Mouse (Mus musculus): ENCODE results near the gene Taf3. TPM values are rescaled to one million over a fixed set of nuclear protein-coding genes. Genes with fewer than 3 reads are reported as not detected.

Taf3 gene
- 17.7 and 17.9 TPM in 2 replicates for polyA plus RNA-seq (2015; fragmentation: Nextera tagmentation; extraction: Ambion mirVana)

DNA sequence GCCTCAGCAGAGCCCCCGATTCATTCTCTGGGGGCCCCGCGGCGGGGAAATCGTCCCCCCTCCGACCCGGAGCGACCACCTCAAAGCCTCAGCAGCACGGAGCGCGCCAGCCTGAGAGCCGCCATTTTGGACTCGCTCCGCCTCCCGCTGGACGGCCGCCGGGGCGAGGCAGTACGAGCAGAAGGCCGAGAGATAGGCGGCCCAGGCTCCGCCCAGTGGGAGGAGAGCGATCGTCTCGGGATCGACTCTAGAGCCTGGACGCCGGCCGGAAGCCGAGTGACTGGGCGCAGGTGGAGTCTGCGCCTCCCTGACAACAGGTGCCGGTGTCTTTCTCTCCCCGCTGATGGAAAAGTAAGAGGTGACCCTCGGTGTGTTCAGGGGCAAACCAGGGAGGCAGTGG lies at the start of gene Taf3:
Taf3 (minus strand) TSS at position 136 of the 400 bp plus-strand sequence.
- peak within 1 kb of the TSS; percentile 94 for H3K4me2 ChIP-seq
- H3K36me3 ChIP-seq (ENCODE audit: poor library complexity, severe bottlenecking): peaks cover 5% of the 10 kb centered on the region; the same call in 1 of the 2 replicates
- H3K4me3 ChIP-seq: peak within 1 kb of the TSS; percentile 97
- H3K9ac ChIP-seq: peak within 1 kb of the TSS; percentile 88
- H3K27ac ChIP-seq: peak within 1 kb of the TSS; percentile 48; the same call in 1 of the 2 replicates
- H3K9me3 ChIP-seq (replicated peaks): no peaks in the 10 kb centered on the region
- H3K4me1 ChIP-seq: peaks cover 22% of the 10 kb centered on the region
- peak; percentile 97 for ATAC-seq
- under 1% methylated on average over 36 of the region's 36 CpGs for WGBS
- H3K27me3 ChIP-seq: no peaks in the 10 kb centered on the region

DNA sequence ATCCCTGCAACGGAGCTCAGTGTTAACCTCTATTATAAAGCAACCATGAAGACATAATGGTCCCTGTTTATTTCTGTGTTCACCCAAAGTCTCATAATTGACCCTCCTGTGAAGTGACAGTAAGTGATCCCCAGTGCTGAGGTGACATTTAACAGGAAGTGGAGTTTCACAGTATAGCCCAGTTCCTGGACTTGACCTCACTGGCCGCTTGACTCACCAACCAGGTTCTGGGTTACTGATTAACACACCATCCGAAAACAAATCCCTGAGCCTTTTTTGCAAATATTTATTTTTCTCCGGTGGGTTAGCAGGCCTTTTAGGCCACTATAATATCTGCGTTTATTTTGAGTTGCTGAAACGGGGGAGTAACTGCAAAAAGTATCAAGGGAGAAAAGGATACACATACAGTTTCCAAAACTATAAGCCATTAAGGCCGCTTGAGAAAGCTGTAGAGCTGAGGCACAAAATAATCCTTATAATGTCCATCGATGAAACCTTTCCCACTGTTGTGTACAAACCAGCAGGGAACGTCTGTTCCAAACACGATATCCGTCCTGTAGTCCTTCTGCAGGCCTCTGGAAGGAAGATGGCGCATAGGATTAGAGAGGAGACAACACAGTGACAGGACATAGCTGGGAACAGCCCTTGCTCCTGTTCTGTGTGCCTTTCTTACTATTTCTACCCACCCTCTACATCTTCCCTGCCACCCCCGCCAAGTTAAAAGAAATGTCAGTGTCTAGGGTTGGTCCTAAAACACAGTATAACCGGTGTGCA lies 46.1 kb upstream of the Taf3 start:
- Histone ChIP-seq H3K27me3 (no peaks in the 10 kb centered on the region), H3K4me1 (no peaks in the 10 kb centered on the region), H3K36me3 (ENCODE audit: poor library complexity, severe bottlenecking) (peaks cover 42% of the 10 kb centered on the region), H3K27ac (no peak overlapping the region), H3K9ac (no peak overlapping the region), H3K4me2 (no peak overlapping the region), H3K4me3 (no peak overlapping the region), H3K9me3 (replicated peaks) (no peaks in the 10 kb centered on the region)
- ATAC-seq: no peak
- 90% methylated on average over 14 of the region's 14 CpGs for WGBS

DNA sequence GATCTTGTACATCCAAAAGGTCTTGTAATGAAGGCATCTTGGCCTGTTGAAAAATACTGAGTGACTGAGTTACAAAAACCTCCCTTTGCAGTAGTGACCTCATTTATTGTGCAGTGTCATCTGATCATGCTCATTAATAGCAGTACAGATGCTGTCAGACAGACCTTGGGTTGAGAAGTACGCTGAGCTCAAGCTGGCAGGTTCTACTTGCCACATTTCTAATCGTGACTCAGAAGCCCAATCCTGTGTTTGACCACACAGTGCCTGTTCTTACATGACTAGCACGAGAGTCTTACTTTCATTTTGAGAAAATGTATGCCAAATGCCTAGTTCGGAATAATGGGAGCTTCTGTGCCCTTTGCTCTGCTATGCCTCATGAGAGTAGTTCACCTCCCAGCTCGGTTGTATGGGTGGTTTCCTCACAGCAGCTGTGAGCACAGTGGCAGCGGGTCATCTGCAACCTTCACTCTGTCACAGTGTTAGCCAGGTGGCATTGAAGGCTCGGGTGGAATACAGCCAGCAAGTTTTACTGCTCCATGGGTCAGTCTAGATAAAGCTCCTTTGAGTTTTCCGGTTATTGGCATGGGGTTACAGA lies 39.0 kb upstream of the Taf3 start:
- WGBS: 87% methylated on average over 8 of the region's 8 CpGs
- Histone ChIP-seq H3K4me2 (no peak overlapping the region), H3K27me3 (no peaks in the 10 kb centered on the region), H3K4me3 (no peak overlapping the region), H3K9me3 (replicated peaks) (no peaks in the 10 kb centered on the region), H3K9ac (no peak overlapping the region), H3K36me3 (ENCODE audit: poor library complexity, severe bottlenecking) (peaks cover 69% of the 10 kb centered on the region), H3K4me1 (0 out of 2 replicates have a peak, but pooled peaks cover 6% of the 10 kb centered on the region), H3K27ac (no peak overlapping the region)
- no peak for ATAC-seq

DNA sequence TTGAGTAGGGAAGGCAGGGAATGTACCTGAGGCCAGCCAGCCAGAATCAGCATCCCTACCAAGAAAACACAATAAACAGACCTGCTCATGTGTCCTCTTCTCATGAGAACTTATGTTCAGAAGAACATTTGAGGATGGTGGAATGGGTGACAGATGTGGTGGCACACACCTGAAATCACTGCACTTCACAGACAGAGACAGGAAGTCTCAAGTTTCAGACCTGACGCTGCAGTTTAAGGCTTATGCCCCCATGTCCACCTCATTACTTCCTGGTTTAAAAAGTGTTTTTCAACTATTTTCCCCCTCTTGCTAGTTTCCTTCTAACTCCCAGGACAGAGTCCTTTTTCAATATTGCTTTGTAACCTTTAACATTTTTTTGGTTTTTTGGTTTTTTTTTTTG lies 34.3 kb upstream of the Taf3 start:
- 100% methylated on average over 1 of the region's 1 CpGs for WGBS
- no peak overlapping the region for H3K27ac ChIP-seq
- no peak overlapping the region for H3K9ac ChIP-seq
- no peak for ATAC-seq
- no peaks in the 10 kb centered on the region for H3K27me3 ChIP-seq
- no peak overlapping the region for H3K4me2 ChIP-seq
- H3K36me3 ChIP-seq (ENCODE audit: poor library complexity, severe bottlenecking): peaks cover 32% of the 10 kb centered on the region; the same call in 1 of the 2 replicates
- H3K9me3 ChIP-seq (replicated peaks): no peaks in the 10 kb centered on the region
- no peak overlapping the region for H3K4me3 ChIP-seq
- peaks cover 33% of the 10 kb centered on the region for H3K4me1 ChIP-seq

DNA sequence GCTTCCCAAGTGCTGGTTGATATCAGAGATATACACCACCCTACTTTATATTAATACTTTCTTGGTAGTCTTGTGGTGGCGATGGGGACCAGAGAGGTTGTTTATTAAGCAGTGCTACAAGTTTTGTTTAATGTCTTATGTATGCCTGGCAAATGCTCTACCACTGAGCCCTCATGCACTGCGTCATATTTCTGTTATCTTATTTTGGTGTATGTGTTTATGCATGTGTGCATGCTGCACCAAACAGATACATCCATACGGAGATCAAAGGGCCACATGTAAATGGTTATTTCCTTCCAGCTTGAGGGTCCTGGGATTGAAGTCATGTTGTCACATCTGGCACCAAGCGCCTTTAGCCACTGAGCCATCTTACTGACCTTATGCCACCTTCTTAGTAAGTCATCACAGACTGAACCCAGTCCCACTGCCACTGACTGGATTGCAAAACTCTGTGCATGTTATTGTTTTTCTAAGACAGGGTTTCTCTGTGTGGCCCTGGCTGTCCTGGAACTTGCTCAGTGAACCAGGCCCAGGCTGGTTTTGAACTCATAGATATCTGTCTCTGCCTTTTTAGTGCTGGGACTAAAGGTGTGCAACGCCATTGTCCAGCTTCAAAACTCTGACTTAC lies 33.2 kb upstream of the Taf3 start:
- Histone ChIP-seq H3K36me3 (ENCODE audit: poor library complexity, severe bottlenecking) (peaks cover 21% of the 10 kb centered on the region; the same call in 1 of the 2 replicates), H3K9me3 (replicated peaks) (no peaks in the 10 kb centered on the region), H3K4me1 (peaks cover 36% of the 10 kb centered on the region), H3K27me3 (no peaks in the 10 kb centered on the region), H3K27ac (no peak overlapping the region), H3K9ac (peak overlapping the region; percentile 95), H3K4me2 (peak overlapping the region; percentile 79), H3K4me3 (peak overlapping the region; percentile 89)
- 88% methylated on average over 5 of the region's 5 CpGs for WGBS
- ATAC-seq: no peak

DNA sequence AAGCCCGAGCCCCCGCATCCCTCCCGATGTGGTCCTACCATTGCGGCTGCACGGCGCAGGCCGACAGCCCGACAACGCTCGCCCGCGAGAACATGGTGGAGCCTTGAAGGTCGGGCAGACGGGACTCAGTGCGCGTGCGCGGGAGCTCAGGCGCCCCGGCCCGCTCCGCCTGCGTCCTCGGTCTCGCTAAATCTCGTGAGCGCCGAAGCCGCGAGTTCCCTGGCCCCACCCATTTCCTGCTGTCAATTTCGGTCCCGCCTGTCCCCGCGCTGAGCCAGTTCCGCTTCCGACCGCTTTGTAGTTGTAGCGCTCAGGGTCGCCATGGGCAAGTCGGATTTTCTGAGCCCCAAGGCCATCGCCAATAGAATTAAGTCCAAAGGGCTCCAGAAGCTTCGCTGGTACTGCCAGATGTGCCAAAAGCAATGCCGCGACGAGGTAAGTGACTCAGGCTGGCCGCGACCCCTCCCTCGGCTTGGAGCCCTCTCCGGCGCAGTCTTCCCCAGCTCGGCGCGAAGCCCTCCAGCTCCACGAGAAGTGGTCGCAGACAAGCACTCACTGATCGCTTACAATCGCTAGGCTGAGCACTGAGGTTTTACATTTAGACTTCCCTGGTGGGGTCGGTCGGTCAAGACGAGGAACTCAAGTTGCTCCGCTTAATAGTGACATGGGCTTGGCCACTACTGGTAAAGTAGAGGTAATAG lies 32.1 kb upstream of the Taf3 start, which contains the start of the genes Atp5c1 and Kin:
Atp5c1 (minus strand) TSS at position 201 of the 701 bp plus-strand sequence.
Kin (plus strand) TSS at position 284 of the 701 bp plus-strand sequence.
- Histone ChIP-seq H3K27me3 (no peaks in the 10 kb centered on the region), H3K9ac (peak within 1 kb of the TSS; percentile 95), H3K36me3 (ENCODE audit: poor library complexity, severe bottlenecking) (peaks cover 14% of the 10 kb centered on the region; the same call in 1 of the 2 replicates), H3K4me1 (peaks cover 36% of the 10 kb centered on the region), H3K9me3 (replicated peaks) (no peaks in the 10 kb centered on the region), H3K4me2 (peak within 1 kb of the TSS; percentile 79), H3K27ac (peak within 1 kb of the TSS; percentile 91), H3K4me3 (peak within 1 kb of the TSS; percentile 89)
- WGBS: under 1% methylated on average over 61 of the region's 61 CpGs
- ATAC-seq: peak; percentile 99

DNA sequence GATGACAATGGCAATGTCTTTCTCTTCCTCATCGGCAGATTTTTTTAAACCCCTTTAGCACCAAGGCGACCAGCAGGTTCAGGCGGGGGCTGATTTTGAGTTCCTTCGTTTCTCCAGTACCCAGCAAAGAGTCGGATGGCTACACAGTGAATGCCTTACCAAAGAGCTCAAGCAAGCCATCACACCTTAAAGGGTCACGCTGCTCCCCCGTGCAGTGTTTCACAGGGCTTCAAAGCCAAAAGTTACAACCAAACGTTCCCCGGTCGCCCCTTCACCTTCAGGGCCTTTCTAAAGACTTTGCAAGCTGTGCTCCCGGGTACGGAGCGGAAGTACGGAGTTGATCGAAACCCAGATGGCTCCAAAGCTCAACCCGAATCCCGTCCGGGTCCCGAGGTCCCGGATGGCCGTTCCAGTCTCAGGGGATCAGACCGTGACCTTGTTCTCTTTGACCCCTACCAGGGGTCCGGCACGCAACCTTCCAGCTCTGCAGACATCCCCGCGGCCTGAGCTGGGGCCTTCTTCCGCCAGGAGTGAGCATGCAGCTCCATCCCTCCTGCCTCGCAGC lies 31.4 kb upstream of the Taf3 start:
- no peak for ATAC-seq
- Histone ChIP-seq H3K27ac (peak overlapping the region; percentile 91), H3K4me3 (peak overlapping the region; percentile 89), H3K27me3 (no peaks in the 10 kb centered on the region), H3K9me3 (replicated peaks) (no peaks in the 10 kb centered on the region), H3K36me3 (ENCODE audit: poor library complexity, severe bottlenecking) (peaks cover 11% of the 10 kb centered on the region; the same call in 1 of the 2 replicates), H3K4me1 (peaks cover 36% of the 10 kb centered on the region), H3K4me2 (peak overlapping the region; percentile 79), H3K9ac (peak overlapping the region; percentile 95)
- WGBS: under 1% methylated on average over 28 of the region's 28 CpGs

DNA sequence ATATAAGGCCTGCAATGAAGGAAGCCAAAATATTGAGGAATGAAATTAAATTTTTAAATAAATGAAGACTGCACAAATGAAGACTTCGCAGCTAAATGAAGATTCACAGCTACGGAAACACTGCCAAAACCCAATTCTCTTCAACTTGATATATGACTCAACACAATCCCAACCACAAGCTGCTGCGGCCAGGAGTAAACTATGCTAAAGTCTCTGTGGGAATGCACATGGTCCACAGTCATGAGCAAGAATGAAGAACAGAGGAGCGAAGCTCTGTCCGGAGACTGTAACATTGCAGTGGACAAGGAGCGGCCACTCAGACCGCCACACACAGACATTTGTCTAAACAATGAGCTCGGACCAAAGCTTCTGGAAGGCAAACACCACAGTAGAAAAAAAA lies 28.3 kb upstream of the Taf3 start:
- H3K36me3 ChIP-seq (ENCODE audit: poor library complexity, severe bottlenecking): peaks cover 7% of the 10 kb centered on the region
- H3K4me2 ChIP-seq: no peak overlapping the region
- H3K9ac ChIP-seq: no peak overlapping the region
- H3K27me3 ChIP-seq: no peaks in the 10 kb centered on the region
- H3K4me1 ChIP-seq: peaks cover 26% of the 10 kb centered on the region
- no peak overlapping the region for H3K27ac ChIP-seq
- 91% methylated on average over 8 of the region's 8 CpGs for whole genome bisulfite sequencing
- ATAC-seq: no peak
- no peak overlapping the region for H3K4me3 ChIP-seq
- H3K9me3 ChIP-seq (replicated peaks): no peaks in the 10 kb centered on the region

DNA sequence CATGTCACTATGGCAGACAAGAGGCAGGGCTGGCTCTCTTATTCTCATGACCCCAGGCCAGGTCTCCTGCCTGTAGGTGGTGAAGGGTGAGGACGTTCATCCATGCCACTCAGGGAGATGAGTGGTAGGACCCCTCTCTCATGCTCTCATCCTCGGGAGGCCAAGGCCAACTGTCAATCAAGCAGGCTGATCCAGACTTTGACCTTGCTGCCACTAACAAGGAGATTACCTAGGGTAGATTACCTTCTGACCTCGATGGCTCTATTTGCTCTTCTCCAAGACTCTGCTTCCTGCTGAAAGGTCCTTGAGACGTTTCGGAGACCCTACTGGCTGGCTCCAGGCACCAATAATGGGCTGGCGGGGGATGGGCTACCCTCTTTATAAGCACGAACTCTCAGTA lies 26.1 kb upstream of the Taf3 start:
- Histone ChIP-seq H3K4me1 (peaks cover 20% of the 10 kb centered on the region), H3K4me3 (no peak overlapping the region), H3K36me3 (ENCODE audit: poor library complexity, severe bottlenecking) (peaks cover 7% of the 10 kb centered on the region), H3K27me3 (no peaks in the 10 kb centered on the region), H3K4me2 (no peak overlapping the region), H3K9me3 (replicated peaks) (no peaks in the 10 kb centered on the region), H3K9ac (no peak overlapping the region), H3K27ac (no peak overlapping the region)
- ATAC-seq: 0 out of 2 replicates have a peak, but pooled peaks have one; percentile 25
- 82% methylated on average over 7 of the region's 7 CpGs for WGBS

DNA sequence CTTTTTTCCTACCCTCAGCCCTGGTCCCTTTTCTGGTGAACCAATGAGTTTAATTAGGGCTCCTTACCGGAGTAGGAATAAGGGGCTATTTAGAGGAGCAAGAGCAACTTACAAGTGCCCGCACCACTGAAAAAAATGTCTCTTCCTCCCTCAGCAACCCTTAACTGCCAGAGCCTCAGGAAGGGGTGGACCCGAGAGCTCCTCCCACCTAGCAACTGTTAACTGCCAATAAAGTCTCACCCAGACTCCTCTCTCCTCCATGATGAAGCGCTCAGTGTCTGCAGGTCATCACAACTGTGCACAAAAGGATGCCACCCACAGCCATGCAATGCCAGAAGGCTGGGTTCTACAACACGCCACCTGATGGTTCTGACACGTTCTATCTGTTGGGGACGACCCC lies 23.4 kb upstream of the Taf3 start:
- H3K4me1 ChIP-seq: no peaks in the 10 kb centered on the region
- no peak for ATAC-seq
- WGBS: 93% methylated on average over 7 of the region's 7 CpGs

DNA sequence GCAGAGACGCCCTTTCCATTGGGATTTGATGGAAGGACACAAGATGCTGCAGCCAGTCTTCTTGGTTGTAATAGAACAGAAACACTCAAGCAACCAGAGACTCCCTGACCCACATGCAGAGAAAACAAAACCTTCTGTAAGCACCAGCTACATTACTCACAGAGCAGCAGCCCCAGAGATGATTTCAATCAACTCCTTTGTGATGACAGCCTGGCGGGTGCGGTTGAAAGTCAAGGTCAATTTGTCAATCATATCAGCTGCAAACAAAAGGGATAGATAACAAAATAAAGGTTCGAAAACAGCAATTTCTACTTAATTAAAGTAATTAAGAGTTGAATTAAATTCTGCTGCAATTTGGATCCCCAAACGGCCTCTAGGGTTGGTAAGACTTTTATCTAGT lies 10.4 kb upstream of the Taf3 start:
- no peaks in the 10 kb centered on the region for H3K9me3 ChIP-seq (replicated peaks)
- H3K27me3 ChIP-seq: no peaks in the 10 kb centered on the region
- no peak overlapping the region for H3K27ac ChIP-seq
- no peak for ATAC-seq
- WGBS: 85% methylated on average over 5 of the region's 5 CpGs
- H3K4me3 ChIP-seq: no peak overlapping the region
- H3K9ac ChIP-seq: no peak overlapping the region
- peaks cover 90% of the 10 kb centered on the region for H3K36me3 ChIP-seq (ENCODE audit: poor library complexity, severe bottlenecking)
- H3K4me2 ChIP-seq: no peak overlapping the region
- no peaks in the 10 kb centered on the region for H3K4me1 ChIP-seq

More for the DNA sequence above, 23.4 kb upstream of the Taf3 start:
- no peak overlapping the region for H3K4me2 ChIP-seq
- peaks cover 30% of the 10 kb centered on the region for H3K36me3 ChIP-seq (ENCODE audit: poor library complexity, severe bottlenecking)
- no peaks in the 10 kb centered on the region for H3K9me3 ChIP-seq (replicated peaks)
- no peak overlapping the region for H3K9ac ChIP-seq
- H3K27me3 ChIP-seq: no peaks in the 10 kb centered on the region
- H3K27ac ChIP-seq: no peak overlapping the region
- no peak overlapping the region for H3K4me3 ChIP-seq
